Mouse (Mus musculus): ENCODE measurements at regions not wholly inside any gene's neighbourhood (a gene's known extent, or its start where the extent isn't known, plus 50 kb on each side); places are given as distances from the start of the nearest gene placed in this dataset.

DNA sequence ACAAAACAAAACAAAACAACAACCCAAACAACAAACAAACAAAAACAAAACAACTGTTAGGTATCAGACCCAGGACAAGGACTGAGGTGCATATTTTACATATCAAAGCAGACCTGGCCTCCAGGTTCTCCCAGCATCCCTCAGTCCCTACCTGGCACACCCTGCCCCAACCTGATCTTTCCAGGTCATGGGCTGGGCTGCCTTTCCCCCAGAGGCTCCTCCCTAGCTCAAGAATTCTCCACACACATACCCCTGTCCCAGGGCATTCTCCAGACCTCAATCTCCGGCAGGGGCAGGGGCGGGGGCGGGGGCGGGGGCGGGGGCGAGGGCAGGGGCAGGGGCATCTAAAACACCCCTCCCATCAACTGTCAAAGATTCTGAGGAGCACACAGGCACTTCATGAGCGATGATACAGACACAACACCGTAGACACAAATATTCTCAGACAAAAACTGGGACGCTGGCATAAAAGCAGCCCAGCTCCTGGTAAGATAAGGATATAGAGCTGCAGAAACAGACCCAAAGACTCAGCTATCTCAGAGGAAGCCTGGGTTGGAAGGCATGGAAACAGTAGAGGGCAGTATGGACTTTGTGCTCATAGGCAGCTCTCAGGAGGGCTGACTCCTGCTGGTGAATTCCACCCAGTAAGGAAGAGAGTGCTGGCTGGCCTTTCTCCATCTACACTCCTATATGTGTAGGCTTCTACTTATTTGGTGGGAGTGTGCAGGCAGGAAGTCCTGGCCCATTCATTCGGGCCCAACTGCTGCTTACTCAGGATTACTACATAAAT, 337.7 kb upstream of the Nr5a2 start:
- no peak for DNase-seq

DNA sequence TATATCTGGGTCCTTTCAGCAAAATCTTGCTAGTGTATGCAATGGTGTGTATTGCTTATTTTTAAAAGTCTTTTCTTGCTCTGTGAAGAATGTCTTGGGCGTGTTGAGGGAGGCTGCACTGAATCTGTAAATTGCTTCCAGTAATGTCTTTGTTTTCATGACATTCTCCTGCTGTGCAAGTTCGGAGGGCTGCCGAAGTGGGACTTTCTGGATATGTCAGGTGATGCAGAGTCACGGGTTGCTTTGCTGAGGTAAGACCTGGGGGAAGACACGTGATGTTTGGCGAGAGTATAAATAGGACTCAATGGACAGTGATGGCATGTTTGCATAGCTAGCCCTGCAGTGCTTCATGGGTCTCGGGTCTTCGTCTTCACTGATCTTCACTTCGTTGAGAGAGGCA, 329.2 kb upstream of the Nr5a2 start:
- DNase-seq = no peak

- peak; percentile 77 for DNase-seq
These were observed 323.0 kb upstream of the Nr5a2 start for GRCm38 (mm10) chr1:137283291-137283690.

DNA sequence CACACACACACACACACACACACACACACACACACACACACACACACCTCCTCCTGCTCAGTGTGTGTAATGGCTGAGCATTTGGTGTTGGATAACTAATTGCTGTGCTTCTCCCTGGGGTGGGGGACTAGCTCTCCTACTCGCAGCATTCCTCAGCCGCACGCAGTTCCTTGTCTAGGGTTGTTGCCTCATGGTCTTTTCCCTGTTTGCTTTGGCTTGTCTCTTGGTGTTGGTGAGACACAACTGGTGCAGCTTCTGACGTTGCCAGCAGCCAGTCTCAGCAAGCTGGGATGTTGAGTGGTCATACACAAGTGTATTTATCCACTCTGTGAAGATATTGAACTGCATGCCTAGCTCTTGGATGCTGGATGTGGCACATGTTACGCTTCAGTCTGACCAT, 322.2 kb upstream of the Nr5a2 start:
- peak; percentile 85 for DNase-seq

GRCm38 (mm10) chr1:137280391-137281386, 320.4 kb upstream of the Nr5a2 start:
- peak; percentile 68 for DNase-seq

DNA sequence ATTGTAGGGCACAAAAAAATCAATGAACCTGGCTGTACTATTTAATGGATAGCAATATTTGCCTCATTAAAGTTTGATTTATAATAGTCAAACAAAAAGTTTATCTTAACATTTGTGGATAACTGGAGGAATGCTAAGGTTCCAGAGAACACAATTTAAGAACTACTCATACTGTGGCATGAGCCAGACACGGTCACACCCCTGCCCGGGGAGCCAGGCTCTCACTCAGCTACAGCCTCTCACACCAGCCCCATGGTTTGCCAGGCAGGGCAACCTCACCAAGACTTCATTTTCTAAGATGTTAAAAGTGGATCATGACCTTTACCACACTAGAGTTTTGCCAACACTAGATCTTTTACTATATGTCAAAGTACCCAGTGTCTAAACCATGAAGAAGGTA, 319.7 kb upstream of the Nr5a2 start:
- peak; percentile 48 for DNase-seq

DNA sequence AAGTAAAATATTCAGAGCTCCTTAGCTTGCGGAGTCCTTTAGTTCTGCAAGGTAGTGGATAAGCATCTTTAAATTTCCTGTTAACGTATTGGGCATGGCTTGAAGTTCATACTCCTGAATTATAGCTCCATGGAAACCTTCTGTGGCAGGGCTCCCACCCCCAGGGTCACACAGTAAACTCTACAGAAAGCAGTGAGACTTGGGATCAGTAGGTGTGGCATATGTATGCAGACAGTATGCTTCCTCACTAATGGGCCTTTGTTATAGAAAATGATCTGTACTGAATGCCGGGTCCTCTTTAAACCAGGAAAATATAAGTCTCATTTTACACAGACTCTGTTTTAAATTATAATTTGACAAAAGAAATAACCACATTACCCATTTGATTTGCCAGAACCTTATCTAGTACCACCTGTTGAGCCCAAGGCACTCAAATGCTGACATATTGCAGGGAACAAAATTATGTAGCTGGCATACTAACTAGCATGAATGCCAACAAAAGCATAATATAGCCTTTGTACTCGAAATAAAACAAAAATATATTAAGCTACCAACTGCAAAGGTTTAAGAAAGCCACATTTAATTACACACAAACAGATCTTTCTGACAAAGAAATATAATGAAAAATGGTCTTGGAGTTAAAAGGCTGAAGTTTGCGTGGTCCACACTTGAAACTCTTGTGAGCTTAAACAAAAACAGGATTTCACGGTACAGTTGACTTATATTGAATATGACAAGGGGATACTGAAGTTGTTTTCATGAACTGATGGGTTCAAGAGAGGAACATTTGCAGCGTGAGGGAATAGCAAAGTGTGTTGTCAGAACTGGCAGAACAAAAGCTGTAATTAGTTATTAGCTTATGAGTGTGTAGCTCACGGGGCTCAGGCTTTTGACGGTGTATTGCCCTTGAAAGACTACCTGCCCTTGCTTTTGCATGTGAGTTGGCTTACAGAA, 310.7 kb upstream of the Nr5a2 start:
- DNase-seq = peak; percentile 28

GRCm38 (mm10) chr1:137262806-137263370, 302.6 kb upstream of the Nr5a2 start:
- no peak for DNase-seq

- DNase-seq = peak; percentile 66
These were observed 301.9 kb upstream of the Nr5a2 start for GRCm38 (mm10) chr1:137262121-137262525.

- no peak for DNase-seq
These were observed 296.0 kb upstream of the Nr5a2 start for GRCm38 (mm10) chr1:137256294-137256693.

DNA sequence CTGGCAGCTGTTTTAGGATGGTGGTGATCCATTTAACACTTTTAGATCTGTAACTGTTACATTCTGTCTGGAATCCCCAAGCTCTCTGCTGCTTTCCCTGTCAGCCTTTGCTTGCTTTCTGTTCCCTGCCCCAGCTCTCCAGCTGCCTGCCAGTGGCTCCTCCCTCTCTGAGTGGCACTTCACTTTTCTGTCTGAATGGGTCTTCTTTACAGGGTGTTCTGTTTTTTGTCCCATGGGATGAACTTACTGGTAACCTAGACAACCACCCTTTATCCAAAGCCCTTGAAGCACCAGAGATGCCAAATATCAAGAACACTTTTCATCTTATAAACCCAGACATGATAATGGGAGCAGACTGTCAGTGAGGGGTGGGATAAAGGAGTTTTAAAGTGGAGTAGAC, 294.8 kb upstream of the Nr5a2 start:
- no peak for DNase-seq

DNA sequence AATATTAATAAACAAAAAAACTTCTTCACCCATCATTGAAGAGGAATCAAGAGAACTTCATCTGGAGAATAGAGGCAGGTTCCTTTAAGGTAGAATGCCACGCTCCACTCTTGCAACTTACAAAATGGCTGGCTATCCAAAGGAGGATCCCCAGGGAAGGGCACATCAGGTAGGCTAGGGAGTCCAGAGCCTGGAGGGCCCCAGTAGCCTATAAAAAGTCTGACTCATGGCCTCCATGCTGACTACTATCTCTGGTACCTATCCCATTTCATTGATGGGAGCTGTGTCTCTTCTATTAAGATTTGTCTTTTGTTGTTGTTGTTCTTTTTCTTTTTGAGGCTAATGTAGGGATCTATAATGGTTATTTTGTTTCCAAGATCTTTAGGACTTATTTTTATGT, 294.4 kb upstream of the Nr5a2 start:
- DNase-seq = no peak

DNA sequence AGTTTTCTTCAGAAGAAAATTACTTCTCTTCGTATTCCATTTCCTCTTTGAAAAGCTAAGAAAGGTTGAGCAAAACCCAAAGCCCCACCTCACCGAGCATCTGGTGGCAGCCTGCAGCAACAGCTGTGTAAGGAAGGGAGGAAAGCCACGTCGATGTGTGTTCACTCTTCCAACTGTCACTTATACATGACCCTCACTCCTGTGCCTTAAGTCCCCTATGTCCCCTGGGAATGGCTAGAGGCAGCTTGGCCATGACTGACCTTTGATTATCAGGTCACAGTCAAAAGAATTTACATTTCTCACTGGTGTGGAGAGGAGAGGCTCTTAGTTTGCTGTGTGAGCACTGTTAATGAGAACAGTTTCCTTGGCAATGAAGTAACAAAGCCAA, 266.8 kb upstream of the Nr5a2 start:
- DNase-seq = no peak

- no peak for DNase-seq
These were observed 266.3 kb upstream of the Nr5a2 start for GRCm38 (mm10) chr1:137226479-137227097.

- DNase-seq = no peak
These were observed 265.2 kb upstream of the Nr5a2 start for GRCm38 (mm10) chr1:137225418-137225817.

DNA sequence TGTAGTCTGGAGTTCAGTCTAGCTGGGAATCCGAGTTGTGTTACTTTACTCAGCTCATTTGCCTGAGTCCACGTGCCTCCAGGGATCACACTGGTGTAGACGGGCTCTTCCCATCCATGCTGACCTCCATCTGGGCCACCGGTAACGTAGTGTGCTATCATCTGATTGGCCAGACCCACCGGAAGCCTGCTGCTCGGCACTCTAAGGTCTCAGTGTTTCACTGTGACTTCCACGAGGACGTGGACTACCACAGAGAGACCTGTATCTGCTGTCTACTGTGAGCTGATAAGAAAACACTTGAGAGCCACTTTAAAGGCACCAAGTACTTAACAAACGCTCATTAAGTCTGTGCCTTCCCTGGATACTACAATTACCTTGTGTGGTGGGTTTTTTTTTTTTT, 262.8 kb upstream of the Nr5a2 start:
- no peak for DNase-seq

DNA sequence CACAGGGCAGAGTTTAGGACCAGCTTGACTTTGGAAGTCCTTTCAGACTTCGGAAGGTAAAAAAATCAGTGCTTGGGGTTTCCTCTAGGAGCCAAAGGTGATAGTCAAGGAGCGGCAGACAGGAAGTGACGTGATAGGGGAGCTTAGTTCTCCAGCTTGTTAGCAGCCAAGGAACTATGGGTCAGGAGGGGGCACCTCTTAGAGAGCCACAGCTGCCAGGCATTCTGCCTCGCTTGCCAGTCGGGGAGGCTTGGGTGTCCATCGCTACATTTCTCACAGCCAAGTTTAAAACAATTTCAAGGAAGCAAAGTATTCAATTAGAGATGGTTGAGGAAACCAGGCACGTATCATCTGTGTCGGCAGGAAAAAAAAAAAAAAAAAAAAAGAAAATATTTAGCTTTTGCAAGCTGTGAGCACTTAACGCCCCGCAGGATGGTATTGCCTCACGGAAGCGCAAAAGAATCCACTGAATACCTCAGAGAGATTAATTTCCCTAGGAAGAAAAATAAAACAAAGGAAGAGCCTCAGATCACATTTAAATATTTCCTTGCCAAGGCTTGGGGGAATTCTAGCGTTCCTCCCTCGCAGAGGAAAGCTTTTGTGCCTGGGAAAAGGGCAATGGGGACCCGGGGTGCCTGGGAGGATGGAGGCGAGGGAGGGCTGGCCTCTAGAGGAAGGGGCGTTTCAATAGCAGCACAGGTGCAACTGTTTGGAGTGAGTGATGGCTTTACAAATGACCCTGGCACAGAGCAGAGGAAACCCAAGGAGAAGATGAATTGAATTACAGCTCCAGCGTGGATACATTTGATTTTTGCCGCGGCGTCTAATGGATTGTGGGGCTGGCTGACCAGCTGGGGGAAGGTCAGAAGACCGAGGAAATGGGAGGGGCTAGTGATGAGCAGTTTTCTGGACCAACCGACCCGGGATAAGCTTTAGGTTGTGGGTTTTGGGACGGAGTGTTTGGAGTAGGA, 261.1 kb upstream of the Nr5a2 start:
- DNase-seq = peak; percentile 90

GRCm38 (mm10) chr1:137220226-137220625, 260.0 kb upstream of the Nr5a2 start:
- DNase-seq = no peak

- peak; percentile 65 for DNase-seq
These were observed 258.4 kb upstream of the Nr5a2 start for GRCm38 (mm10) chr1:137218611-137219010.

DNA sequence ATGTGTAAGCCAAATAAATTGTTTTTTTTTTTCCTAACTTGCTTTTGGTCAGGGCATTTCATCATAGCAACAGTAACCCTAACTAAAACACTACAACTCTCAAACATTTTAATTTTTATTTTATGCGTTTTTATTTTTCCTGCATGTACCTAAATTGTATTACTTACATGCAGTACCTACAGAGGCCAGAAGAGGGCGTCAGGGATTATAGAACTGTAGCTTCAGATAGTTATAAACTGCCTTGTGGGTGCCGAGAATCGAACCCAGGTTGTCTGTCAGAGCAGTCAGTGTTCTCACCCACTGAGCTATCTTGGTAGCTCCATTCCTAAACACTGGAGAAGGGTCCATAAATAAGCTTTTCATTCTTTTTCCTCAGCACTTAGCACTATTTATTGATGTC, 257.8 kb upstream of the Nr5a2 start:
- peak; percentile 51 for DNase-seq

DNA sequence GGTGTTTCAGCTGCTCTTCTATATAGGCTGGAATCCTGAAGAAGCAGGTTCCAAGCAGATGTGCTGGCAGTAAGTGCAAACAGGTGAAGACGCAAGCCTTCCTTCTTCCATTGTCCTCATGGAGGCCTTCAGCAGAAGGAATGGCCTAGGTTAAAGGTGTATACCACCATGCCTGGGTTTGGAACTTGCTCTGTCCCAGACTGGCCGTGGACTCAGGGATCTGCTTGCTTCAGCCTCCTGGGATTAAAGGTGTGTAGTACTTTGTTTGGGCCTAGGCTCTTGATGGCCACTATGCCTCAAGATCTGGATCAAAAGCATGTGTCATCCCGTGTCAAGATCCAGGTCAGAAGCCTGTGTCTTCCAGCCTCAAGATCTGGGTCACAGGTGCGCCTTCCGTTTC, 257.0 kb upstream of the Nr5a2 start:
- peak; percentile 55 for DNase-seq
